Mouse (Mus musculus) heart, embryonic 16.5 days (tissue): Measurements from ENCODE around the gene Fads6. TPM values are rescaled to one million over a fixed set of nuclear protein-coding genes. Genes with fewer than 3 reads are reported as not detected.

ENCODE experiments used
- microRNA-seq: library from miRNA; unstranded; fragments of <30 nt; microRNA quantifications from one replicate; pipeline ENCODE4, GENCODE M21; 2017
- polyA plus RNA-seq: library from polyadenylated mRNA; unstranded; fragments of >200 nt; fragmentation: Nextera tagmentation; extraction: Ambion mirVana; gene quantifications from 2 replicates; pipeline ENCODE4 v1.2.1, GENCODE M21; 2015

The Fads6 gene
- polyA plus RNA-seq, 1 experiment from 2014 or later, result 0.74 TPM

Small RNAs within 50 kb of the gene (microRNA-seq; reads per million reads assigned to microRNA genes)
- not detected for gene Gm25837

Other genes with a start within 250 kb of the Fads6 start
- not detected in 2 replicates for gene Cd300ld3, start 249.3 kb downstream of the Fads6 start, polyA plus RNA-seq
- gene Cd300e, start 235.5 kb downstream of the Fads6 start, polyA plus RNA-seq, result not detected in 2 replicates
- gene Rab37, start 206.2 kb downstream of the Fads6 start, polyA plus RNA-seq, result 1.8 and 3.7 TPM in 2 replicates
- 0.72 and 0.87 TPM in 2 replicates for gene Cd300lf, start 163.7 kb downstream of the Fads6 start, polyA plus RNA-seq
- gene Slc9a3r1, start 134.3 kb downstream of the Fads6 start, polyA plus RNA-seq, result 34.2 and 51.7 TPM in 2 replicates
- 6.6 and 7.1 TPM in 2 replicates for gene Tmem104, start 110.2 kb downstream of the Fads6 start, polyA plus RNA-seq
- gene Nat9, start 109.8 kb downstream of the Fads6 start, polyA plus RNA-seq, result 18.6 and 20.8 TPM in 2 replicates
- 0.07 and 0.21 TPM in 2 replicates for gene Grin2c, start 30.4 kb downstream of the Fads6 start, polyA plus RNA-seq
- 14.2 and 14.7 TPM in 2 replicates for gene Fdxr, start 20.6 kb downstream of the Fads6 start, polyA plus RNA-seq
- gene Otop2, start 9.5 kb upstream of the Fads6 start, polyA plus RNA-seq, result not detected in 2 replicates
- 0.26 and 0.32 TPM in 2 replicates for gene Ush1g, start 24.4 kb upstream of the Fads6 start, polyA plus RNA-seq
- not detected in 2 replicates for gene Otop3, start 37.1 kb upstream of the Fads6 start, polyA plus RNA-seq
- 8.5 and 9.2 TPM in 2 replicates for gene Hid1, start 70.1 kb upstream of the Fads6 start, polyA plus RNA-seq
- 7.0 and 7.5 TPM in 2 replicates for gene Cdr2l, start 84.3 kb upstream of the Fads6 start, polyA plus RNA-seq
- 175 and 179 TPM in 2 replicates for gene Mrpl58, start 106.1 kb upstream of the Fads6 start, polyA plus RNA-seq
- 1,945 and 2,019 TPM in 2 replicates for gene Atp5h, start 122.3 kb upstream of the Fads6 start, polyA plus RNA-seq
- 3.9 and 12.6 TPM in 2 replicates for gene Kctd2, start 122.5 kb upstream of the Fads6 start, polyA plus RNA-seq
- gene Trim80, start 142.9 kb upstream of the Fads6 start, polyA plus RNA-seq, result 0.12 and 0.14 TPM in 2 replicates
- 4.1 and 12.9 TPM in 2 replicates for gene Slc16a5, start 164.8 kb upstream of the Fads6 start, polyA plus RNA-seq
- 5.4 and 6.2 TPM in 2 replicates for gene Armc7, start 178.0 kb upstream of the Fads6 start, polyA plus RNA-seq
- 60.1 and 64.9 TPM in 2 replicates for gene Nt5c, start 194.2 kb upstream of the Fads6 start, polyA plus RNA-seq
- gene Jpt1, start 216.7 kb upstream of the Fads6 start, polyA plus RNA-seq, result 523 and 525 TPM in 2 replicates
- gene Sumo2, start 238.6 kb upstream of the Fads6 start, polyA plus RNA-seq, result 556 and 599 TPM in 2 replicates